Mouse (Mus musculus) hematopoietic stem cell, adult 5-6 weeks (primary cell): ENCODE measurements around the gene Tmub2. TPM values are rescaled to one million over a fixed set of nuclear protein-coding genes. Genes with fewer than 3 reads are reported as not detected.

ENCODE experiments used
- ATAC-seq, 2 experiments: fragments of 125-278 bp in 1 of 2; replicated peaks in 1 of 2; 2 replicates each; pipeline ENCODE4 v1.8.0; 2016 to 2017; ENCODE audit warnings: inconsistent platforms in 2 of 2, mild to moderate bottlenecking in 2 of 2, moderate number of reproducible peaks in 2 of 2, low read depth in 1 of 2, moderate TSS enrichment in 1 of 2; ENCODE audit not compliant: low FRiP score in 2 of 2, poor library complexity in 2 of 2, severe bottlenecking in 2 of 2, insufficient read depth in 1 of 2, low TSS enrichment in 1 of 2
- total RNA-seq: library from RNA; stranded (forward); fragments of 172-1452, 232-1000 nt; gene quantifications from 2 replicates; pipeline ENCODE4 v1.2.3, GENCODE M21; 2017

The Tmub2 gene
- total RNA-seq, 1 experiment from 2014 or later, result 23.1 TPM

DNA sequence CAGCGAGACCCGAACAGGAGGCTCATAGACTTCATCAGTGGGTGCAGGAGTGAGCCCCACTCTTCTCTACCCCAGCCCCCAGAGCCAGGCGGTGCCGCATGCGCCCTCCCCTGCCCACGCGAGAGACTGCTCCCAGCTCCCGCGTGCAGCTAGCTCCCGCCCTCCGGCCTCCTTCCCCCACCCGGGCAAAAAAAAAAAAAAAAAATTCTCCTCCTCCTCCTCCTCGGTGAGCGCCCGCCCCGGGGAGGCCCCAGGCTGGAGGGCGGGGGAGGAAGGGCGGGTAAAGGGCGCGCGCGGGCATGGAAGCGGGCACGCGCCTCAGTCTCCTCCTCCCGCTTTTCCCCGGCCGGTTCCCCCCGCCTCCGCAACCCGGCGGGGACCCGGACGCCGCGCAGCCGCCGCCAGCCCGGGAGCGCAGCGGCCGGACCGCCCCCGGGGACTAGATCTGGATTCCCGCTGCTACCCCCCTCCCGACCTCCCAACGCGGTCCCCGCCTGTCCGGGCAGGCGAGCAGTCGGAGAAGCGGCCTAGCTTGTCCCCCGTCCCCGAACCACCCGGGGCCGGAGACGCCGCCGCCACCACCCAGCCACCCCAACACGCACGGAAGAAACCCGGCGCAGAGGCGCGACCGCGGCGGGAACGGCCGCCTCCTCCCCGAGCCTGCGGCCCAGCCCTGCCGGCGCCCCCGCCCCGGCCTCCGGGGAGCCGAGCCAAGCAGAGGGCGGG lies 32.0 kb downstream of the Tmub2 start:
- peak; percentile 20 to 49; a peak in 2 of 4 replicates for ATAC-seq

DNA sequence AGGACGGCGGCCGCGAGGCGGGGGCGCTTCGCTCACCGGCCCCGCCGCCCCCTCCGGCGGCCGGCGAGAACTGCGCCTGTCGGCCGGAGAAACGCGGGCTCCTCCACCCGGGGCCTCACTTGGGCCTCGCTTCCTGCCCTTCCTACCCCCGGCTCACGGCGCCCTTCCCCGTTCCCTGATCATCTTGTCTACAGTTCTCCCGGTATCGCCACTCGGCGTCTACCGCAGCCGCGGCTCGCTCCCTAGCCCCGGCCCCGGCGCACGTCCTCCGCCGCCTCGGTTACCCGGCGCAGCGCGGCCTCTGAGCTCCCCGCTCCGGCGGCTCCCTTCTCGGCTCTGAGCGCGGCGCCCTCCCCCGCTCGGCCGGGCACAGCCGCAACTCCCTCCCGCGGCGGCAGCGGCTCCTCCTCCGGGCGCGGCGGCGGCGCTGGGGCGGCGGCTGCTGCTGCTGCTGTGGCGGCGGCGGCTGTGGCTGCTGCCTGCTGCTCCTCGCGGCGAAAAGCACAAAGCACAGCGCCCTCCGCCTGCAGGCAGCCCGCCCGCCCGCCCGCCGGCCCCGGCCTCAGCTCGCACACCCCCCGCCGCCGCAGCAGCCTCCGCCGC lies 32.7 kb downstream of the Tmub2 start:
- no peak for ATAC-seq

DNA sequence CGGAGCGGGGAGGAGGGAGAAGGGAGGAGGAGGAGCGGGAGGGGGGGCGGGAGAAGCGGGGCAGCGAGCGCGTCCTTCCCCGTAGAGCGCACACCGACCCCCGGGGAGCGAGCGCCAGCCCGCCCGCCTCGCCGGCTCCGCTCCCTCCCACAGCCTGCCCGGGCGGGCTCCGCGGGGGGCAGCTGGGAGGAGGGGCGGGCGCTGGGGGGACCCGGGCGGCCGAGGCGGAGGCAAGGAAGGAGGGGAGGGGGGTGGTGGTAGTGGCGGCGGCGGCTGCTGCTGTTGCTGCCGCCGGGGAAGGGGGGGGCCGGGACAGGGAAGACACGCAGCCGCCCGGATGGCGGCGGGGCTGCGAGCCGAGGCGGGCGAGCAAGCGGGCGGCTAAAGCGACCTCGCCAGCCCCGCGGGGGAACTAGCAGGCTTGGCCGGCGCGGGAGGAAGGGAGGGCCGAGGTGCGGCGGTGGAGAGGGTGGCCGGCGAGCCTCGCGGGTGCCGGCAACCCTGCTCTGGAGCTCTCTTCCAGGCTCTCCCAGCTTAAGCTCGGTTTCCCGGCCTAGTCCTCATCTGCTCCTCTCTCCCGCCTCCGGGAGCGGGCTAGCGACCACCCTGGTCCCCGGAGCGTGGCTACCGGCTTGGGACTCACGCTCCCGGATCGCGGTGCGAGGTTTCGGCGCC lies 33.3 kb downstream of the Tmub2 start:
- no peak for ATAC-seq

DNA sequence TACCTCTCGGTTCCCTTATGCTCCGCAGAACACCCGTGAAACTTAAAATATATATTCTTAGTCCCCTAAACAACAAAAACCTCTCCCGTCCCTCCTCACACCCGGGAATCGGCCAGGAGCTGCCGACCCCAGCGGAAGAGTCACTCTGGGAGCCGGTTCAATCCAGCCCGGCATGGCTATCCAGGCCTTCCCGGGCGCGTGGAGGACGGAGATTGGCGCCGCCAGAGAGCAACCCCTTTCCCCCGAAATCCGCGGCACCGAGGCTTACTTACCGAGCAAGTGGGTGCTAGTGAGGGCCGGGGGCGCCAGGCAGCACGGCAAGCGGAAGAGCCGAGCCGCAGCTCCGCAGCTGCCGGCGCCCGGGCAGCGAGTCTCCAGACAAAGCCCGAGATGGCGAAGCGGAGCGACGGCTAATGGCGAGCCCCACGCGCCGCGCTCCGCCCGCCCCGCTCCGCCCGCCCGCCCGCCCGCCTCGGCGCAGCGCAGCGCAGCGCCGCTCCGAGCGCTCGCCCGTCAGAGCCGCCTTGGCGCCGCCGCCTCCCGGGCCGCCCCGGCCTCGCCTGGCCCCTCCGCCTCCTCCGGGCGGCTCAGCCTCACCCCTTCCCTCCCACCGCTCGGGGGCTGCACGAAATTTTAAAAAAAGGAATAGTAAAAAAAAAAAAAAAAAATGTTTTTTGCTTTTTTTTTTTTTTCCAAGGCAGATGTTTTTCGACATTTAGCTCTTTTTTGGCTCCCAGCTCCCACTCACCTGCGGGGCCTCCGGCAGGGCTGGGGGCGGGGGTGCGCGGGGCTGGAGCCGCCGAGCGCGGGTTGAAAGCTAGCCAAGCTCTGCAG lies 34.1 kb downstream of the Tmub2 start:
- no peak for ATAC-seq

DNA sequence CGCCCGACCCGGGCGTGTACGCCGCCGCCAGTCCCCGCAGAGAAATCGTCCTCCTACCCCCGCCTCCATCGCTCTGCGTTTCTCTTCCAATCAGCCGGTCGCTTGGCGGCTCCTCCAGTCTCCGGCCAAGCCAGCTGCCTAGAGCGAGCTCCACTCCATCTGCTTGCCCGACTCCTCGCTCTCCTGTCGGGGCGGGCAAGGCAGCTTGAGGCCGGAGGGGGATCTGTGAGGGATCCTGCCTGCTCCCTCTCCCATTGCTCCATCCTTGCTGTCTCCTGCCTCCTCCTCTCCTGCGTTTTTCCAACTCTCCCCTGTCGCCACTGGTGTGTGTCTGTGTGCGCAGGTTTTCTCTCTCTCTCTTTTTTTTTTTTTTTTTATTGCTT lies 34.7 kb downstream of the Tmub2 start, which contains the start of gene Ubtf:
TSS of gene Ubtf (minus strand) at position 333 of the 383 bp plus-strand sequence.
- ATAC-seq, result peak; percentile 43 to 63; a peak in 3 of 4 replicates

DNA sequence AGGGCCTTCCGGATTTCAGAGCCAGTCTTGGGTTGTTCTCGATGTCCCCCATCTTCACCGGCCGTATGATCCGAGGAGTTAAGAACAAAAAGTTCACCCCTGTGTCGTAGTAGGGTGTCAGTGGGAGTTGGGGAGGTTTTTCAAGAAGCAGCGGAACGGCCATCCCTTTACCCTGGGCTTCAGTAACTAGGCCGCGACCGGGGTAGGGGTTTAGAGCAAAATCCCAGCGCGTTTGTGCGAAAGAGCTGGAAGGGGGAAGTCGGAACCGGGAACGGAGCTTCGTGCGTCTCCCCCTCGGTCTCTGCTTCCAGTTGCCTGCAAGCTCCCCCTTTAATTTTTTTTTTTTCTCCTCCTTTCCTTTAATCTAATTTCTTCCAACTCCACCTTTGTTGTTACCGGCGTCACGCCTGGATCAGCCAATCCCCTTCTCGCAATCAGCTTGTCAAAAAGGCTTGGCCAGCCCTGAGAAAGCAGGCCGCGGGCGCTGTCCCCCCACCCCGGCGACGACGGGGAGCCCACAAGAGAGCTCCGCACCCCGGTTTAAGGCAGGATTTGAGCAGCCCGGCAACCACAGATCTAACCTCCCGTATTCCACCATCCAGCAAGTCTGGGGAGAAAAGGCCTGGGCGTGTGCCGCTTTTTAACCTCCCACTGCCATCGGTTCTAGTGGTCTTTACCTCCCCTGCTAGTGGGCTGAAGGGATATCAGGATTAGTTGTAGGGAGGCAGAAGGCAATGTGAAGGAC lies 35.4 kb downstream of the Tmub2 start:
- ATAC-seq, result peak; percentile 19 to 50

DNA sequence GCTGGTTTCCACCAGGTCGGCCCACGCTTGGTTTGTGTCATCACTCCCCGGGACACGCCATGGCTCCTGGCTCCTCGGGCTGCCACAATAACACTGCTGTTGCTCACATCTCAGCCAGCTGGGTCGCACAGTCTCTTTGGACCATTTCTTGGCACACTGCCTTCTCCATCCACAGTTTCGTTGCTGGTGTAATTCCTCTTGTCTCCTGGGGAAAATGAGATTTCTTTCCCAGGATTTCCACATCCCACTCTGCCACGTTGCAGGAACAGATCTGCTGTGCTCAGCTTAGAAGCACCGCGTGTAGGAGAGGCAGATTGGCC lies 35.9 kb downstream of the Tmub2 start:
- no peak for ATAC-seq

DNA sequence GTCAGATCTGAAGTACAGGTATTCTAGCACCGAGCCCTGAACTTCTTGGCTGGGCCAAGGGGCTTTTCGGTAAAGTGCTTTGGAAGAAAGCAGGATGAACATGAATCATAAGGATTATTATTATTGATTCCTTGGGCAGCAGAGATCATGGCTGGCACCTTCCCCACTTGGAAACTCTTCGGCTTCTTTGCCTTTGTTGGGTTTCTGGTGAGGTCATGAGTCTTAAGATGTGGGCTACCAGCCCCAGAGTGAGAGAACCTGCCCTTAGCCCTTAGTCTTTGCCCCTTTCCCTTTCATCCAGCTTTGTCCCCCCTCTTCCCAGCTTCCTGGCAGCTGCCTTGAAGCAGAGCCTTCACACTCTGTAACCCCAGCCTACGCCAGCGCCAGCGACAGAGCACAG lies 37.2 kb downstream of the Tmub2 start:
- ATAC-seq, result no peak

DNA sequence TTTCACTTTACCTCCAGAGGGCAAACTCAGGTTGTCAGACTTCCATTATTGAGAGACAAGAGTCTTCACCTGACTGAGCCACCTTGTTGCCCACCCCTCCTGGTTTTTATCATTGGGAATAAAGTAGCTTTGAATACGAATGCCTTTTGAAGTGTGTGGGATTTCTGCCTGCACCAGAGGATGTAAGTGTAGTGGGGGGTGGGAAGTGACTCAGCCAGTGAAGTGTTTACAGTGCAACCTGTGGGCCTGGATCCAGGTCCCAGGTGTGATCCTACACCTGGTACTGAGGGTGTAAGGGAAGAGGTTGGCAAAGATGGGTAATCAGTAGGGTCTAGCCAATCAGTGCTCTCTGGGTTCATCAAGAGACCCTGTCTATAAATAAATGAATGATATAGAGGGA lies 38.8 kb downstream of the Tmub2 start:
- ATAC-seq, result no peak

DNA sequence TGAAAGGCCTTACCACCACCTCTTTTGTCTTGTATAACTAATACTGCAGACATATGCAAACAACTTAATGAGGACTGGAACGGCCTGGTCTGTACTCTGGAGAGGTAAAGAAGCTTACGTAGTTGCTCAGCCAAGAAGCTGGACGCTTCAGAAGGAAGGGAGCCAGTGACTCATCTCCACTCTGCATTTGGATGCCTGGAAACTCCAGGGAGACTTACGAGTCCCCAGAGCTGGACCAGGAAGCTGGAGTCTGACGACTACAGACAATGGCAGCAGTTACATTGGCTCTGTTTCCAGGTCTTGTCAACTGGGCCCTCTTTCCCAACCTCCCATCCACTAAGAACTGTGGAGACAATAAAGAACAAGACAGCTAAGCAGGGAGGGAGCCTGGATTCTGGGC lies 42.5 kb downstream of the Tmub2 start:
- ATAC-seq, result no peak

DNA sequence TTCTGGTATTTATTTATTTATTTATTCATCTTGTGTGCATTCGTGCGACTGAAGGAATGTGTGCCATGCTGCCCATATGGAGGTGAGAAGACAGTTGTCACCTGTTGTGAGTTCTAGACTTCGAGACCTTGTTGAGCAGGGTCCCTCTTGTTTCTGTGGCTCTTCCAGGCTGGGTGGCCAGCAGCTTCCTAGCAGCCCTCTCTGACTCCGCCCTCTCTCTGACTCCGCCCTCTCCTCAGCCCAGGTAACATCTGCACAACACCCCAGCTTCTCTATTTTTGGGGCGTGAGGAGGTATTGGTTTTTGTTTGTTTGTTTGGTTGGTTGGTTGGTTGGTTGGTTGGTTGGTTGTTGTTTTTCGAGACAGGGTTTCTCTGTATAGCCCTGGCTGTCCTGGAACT lies 43.1 kb downstream of the Tmub2 start:
- no peak for ATAC-seq

DNA sequence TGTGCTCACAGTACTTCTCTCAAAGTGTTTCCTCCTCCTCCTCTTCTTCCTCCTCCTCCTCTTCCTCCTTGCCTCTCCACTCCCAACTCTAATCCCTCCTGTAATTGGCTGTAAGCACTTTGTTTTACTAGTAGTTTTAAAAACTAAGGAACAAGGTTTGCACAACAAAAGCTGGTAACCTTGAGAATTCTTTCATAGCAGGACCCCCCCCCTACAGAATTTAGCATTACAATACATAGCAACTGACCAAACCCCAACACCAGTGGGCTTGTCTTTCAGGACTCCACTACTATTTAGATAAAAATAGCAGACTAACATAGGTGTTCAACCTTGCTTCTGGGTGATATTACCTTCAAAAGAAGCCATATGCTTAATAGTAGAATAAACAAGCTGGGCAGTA lies 44.8 kb downstream of the Tmub2 start:
- no peak for ATAC-seq

DNA sequence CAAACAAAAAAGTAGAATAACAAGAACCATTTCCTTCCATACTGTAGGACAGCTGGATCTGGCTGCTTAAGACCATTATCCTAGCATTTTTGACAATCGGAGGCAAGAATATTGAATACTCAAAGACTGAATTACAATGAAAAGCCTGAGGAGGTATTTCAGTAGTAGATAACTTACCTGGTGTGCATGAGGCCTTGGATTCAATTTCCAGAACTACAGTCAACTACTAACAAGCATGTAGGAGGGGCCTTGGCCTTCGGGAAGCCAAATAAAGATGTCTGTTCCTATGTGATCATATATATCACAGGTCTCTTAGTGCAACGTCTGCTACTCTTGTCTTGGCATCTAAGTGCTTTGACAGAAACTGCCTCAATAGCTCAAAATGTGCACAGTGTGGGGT lies 45.3 kb downstream of the Tmub2 start:
- no peak for ATAC-seq

DNA sequence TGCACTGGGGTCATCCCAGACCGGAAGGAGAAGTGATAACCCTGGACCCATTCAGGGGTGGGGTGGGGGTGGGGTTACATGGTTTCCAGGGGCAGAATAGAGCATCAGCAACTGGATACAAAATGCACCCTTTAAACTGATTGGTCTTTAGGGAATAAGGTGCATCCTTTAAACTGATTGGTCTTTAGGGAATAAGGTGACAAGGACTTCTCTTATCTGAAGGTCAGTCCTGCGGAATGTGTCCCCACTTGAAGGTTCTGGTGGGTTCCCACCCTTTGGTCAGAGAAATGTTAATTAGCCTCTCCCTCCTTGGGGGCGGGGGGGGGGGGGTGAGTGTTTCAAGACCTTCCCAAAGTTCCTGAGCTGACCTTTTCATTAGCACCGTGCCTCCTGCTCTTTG lies 47.1 kb downstream of the Tmub2 start:
- ATAC-seq, result no peak

DNA sequence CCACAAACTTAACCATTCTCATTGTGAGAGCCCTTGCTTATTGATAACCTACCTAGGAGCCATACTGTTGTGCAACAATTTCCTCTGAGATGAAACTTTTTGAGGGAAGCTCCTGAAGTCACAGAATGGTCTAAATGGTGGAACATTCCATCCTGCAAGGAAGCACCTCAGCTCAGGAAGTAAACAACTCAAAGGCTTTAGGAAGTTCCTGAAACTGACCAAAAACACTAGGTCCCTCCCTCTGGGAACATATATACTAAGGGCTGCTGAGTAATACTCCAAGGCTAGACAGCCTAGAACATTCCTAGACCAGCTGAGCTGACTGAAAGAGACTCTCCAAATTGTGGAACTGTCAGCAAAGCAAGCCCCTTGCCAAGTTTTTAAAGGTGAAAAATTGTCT lies 48.3 kb downstream of the Tmub2 start:
- ATAC-seq, result no peak

DNA sequence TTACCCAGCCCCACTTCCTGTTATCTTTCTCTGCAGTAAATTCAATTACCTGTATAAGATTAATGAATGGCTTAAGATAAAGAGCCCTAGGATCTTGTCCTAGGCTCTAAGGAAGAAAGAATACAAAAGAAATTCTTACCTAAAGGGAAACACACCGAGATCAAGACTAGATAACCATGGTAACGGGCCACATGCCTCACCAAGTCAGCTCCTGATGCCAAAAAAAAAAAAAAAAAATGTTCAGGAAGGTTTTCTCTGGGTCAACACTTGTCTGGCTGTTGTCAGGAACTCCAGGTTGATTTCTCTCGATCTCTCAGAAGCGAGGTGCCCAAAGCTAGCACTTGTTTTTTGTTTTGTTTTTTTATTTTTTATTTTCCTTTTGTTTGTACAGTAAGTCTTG lies 49.3 kb downstream of the Tmub2 start:
- no peak for ATAC-seq

DNA sequence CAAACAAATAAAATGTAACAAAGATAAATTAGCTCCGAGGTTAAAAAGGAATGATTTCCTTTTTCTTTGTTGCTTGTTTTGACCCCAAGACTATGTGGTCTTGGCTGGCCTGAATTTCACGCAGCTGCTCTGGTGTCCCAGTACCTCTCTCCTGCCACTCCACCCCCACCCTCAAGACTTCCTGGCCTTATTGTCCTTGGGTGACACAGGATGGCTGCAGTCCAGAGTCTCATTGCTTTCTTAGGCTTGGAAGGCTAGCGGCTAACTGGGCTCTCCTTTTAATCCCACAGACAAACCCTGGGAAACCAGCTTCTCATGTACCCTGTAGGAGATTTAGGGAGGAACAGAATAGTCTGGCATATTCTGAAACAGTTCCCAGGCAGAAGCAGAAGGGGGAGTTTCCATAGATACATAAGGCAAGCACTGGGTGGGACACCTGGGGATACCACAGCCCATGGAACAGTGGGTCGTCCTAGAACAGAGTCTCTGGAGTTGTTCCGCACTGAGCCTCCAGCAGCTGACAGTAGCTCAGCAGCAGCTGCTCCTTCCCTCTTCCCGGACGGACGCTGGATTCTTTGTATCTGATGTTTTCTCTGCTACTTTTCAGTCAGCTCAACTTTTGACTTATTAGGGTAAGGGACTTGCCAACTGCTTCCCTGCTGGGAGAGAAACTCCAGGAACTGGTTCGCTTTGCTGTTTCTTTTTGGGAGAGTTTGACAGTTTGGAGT lies 50.4 kb downstream of the Tmub2 start:
- ATAC-seq, result no peak
